Mouse (Mus musculus) common myeloid progenitor, adult 5-6 weeks (primary cell): ENCODE measurements around the gene Atxn7l3. TPM values are rescaled to one million over a fixed set of nuclear protein-coding genes. Genes with fewer than 3 reads are reported as not detected.

Source experiments
- ATAC-seq: replicated peaks from 2 replicates; pipeline ENCODE4 v1.8.0; 2016; ENCODE audit warnings: low read depth, mild to moderate bottlenecking, moderate TSS enrichment, inconsistent platforms; ENCODE audit not compliant: poor library complexity, severe bottlenecking
- total RNA-seq: library from RNA; stranded (forward); fragments of 200-1000, 187-1606 nt; gene quantifications from 2 replicates; pipeline ENCODE4 v1.2.3, GENCODE M21; 2017

The Atxn7l3 gene
- 19.4 and 30.4 TPM in 2 replicates for total RNA-seq

DNA sequence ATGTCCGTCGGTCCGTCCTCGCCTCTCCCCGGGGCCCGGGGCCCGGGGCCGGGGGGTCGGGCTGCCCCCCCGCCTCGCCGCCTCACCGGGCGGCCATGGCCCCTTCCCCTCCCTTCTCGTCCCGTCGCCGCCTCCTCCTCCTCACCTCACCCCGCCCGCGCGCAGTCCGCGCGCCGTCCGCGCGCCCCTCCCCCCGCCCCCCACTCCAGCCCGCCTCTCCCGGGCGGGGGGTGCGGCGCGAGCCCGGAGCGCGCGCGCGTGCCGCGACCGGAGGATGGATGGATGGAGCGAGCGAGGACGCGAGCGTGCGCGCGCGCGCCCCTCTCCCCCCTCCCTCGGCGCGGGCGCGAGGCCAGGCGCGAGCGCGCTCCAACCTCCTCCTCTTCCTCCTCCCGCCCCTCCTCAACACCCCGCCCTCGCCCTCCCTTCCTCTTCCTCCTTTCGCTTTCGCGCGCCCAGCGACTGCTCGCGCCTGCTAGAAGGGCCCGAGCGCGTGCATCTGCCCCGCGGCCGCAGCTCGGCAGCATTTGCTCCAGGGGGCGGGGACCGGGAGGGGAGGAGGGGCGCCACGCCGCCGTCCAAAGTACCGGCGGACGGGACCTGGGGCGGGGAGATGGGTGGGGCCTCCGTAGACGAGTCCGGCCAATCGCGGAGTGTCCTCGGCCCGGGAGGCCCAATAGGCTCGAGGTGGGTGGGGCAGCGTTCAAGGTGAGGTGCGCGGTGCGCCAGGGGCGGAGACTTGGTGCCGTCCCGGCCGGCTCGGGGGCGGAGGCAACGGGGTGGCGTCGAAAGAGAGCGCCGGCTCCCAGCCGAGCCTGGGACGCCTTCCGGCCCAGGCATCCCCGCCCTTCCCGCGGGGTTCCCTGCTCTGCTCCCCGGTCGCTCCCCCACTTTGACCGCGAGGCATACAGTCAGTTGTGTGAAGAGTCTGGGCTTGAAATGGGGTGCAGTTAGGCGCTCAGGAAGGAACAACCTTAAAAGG, at the start of gene Atxn7l3:
Gene Atxn7l3 (minus strand): TSS at position 141 of the 982 bp plus-strand sequence.
- ATAC-seq: peak; percentile 83

GRCm38 (mm10) chr11:102344458-102344857, 48.0 kb upstream of the Atxn7l3 start:
- ATAC-seq: no peak

DNA sequence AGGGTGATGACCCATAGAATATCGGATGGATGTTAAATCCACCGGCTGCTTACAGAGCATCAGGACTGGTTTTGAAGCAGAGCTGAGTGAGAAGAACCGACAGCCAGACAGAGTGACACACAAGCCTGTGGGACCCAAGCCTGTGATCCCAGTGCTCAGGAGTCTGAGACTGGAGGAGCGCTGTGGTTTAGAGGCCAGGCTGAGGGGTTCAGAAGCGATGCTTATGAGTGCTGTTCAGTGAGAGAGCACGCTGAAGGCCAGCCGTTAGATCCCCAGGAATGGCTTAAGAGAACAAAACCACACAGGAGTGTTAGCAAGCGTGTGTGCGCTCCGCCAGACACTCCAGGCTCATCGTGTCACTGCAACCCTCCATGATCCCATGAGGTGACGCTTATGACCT, 46.3 kb upstream of the Atxn7l3 start:
- no peak for ATAC-seq

- no peak for ATAC-seq
Observed at GRCm38 (mm10) chr11:102341101-102341500, 44.7 kb upstream of the Atxn7l3 start.

DNA sequence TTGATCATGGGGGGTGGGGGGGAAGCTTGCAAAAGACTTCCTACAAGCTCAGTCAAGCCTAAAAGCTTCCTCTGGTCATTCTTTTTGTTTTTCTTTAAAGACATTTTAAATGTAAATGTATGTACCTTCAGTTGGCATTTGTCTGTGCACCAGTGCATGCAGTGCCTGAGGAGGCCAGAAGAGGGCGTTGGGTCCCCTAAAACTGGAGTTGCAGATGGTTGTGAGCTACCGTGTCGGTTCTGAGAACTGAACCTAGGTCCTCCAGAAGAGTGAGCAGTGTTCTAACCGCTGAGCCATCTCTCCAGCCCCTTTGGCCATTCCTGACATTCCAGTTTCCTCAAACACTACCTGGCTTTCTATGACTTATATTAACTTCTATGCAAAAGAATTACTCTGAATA, 43.2 kb upstream of the Atxn7l3 start:
- no peak for ATAC-seq

DNA sequence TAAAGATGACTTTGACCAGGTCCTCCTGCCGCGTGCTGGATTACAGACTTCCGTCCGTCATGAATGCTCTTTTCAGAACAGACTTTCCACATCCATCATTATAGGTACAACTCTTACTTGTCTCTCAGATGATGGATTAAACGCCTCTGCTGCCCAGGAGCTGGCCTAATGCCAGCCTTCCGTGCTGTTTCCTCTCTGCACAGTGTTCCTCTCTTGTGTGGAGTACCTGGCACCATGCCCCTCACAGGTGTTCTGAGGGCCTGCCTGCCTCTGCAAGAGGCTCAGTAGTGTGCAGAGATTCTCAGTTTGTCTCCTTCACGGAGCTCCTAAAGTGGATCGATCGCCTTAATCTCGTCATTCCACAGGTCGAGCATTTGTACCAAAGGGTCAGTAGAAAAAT, 42.8 kb upstream of the Atxn7l3 start:
- ATAC-seq: 0 out of 2 replicates have a peak, but pooled peaks have one; percentile 34

GRCm38 (mm10) chr11:102338561-102338960, 42.1 kb upstream of the Atxn7l3 start:
- ATAC-seq: peak; percentile 95

DNA sequence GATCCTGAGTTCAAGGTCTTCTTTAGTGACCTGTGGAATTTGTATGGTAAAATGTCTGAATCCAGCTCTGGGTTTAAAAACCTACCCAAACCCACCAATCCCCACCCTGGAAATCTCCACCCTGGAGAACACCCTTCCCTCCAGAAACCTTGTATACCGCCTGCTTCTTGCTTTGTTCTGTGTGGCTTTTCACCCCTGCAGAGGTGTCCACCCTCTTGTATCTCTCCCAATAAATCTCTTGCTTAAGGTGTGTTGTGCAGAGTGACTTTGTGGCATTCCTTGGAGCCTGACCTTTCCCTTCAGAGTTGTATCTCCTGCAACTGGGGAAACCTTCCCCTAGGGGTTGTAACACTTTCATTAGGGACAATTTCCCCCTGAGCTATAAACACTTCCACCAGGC, 41.5 kb upstream of the Atxn7l3 start:
- ATAC-seq: no peak

DNA sequence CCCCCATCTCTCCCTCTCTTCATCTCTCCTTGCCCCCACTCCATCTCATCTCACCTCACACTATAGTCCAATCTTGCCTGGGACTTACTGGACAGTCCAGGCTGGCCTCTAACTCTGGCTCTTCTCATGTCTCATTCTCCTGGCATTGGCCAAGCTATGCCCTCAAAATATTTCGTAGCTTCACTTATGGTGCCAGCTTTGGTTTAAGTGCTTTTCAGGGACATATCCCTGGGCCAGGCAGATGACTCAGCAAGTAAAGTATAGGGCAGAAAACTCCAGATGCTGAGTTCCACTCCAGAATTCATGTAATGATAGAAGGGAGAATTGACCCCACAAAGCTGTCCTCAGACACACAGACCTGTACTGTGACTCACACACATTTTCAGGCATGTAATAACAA, 39.8 kb upstream of the Atxn7l3 start:
- no peak for ATAC-seq

- ATAC-seq: no peak
Observed at GRCm38 (mm10) chr11:102334973-102335700, 38.7 kb upstream of the Atxn7l3 start.

DNA sequence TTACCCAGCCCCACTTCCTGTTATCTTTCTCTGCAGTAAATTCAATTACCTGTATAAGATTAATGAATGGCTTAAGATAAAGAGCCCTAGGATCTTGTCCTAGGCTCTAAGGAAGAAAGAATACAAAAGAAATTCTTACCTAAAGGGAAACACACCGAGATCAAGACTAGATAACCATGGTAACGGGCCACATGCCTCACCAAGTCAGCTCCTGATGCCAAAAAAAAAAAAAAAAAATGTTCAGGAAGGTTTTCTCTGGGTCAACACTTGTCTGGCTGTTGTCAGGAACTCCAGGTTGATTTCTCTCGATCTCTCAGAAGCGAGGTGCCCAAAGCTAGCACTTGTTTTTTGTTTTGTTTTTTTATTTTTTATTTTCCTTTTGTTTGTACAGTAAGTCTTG, 37.6 kb upstream of the Atxn7l3 start:
- ATAC-seq: no peak

DNA sequence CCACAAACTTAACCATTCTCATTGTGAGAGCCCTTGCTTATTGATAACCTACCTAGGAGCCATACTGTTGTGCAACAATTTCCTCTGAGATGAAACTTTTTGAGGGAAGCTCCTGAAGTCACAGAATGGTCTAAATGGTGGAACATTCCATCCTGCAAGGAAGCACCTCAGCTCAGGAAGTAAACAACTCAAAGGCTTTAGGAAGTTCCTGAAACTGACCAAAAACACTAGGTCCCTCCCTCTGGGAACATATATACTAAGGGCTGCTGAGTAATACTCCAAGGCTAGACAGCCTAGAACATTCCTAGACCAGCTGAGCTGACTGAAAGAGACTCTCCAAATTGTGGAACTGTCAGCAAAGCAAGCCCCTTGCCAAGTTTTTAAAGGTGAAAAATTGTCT, 36.6 kb upstream of the Atxn7l3 start:
- no peak for ATAC-seq

- ATAC-seq: no peak
Observed at GRCm38 (mm10) chr11:102331806-102332205, 35.4 kb upstream of the Atxn7l3 start.

- no peak for ATAC-seq
Observed at GRCm38 (mm10) chr11:102330039-102330438, 33.6 kb upstream of the Atxn7l3 start.

DNA sequence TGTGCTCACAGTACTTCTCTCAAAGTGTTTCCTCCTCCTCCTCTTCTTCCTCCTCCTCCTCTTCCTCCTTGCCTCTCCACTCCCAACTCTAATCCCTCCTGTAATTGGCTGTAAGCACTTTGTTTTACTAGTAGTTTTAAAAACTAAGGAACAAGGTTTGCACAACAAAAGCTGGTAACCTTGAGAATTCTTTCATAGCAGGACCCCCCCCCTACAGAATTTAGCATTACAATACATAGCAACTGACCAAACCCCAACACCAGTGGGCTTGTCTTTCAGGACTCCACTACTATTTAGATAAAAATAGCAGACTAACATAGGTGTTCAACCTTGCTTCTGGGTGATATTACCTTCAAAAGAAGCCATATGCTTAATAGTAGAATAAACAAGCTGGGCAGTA, 33.1 kb upstream of the Atxn7l3 start:
- no peak for ATAC-seq

- ATAC-seq: no peak
Observed at GRCm38 (mm10) chr11:102327839-102328238, 31.4 kb upstream of the Atxn7l3 start.

DNA sequence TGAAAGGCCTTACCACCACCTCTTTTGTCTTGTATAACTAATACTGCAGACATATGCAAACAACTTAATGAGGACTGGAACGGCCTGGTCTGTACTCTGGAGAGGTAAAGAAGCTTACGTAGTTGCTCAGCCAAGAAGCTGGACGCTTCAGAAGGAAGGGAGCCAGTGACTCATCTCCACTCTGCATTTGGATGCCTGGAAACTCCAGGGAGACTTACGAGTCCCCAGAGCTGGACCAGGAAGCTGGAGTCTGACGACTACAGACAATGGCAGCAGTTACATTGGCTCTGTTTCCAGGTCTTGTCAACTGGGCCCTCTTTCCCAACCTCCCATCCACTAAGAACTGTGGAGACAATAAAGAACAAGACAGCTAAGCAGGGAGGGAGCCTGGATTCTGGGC, 30.8 kb upstream of the Atxn7l3 start:
- ATAC-seq: no peak

- no peak for ATAC-seq
Observed at GRCm38 (mm10) chr11:102323516-102323915, 27.1 kb upstream of the Atxn7l3 start.

- ATAC-seq: no peak
Observed at GRCm38 (mm10) chr11:102321931-102322330, 25.5 kb upstream of the Atxn7l3 start.

GRCm38 (mm10) chr11:102320686-102321005, 24.2 kb upstream of the Atxn7l3 start:
- no peak for ATAC-seq
